Comparison of ENCODE assay signal across 8 mouse cellular contexts in genomic region chr4:150373111-150374109, GRCm38 (mm10).
A peak's percentile ranks its signal among the peaks of the same experiment; 100 is the strongest.
DNase-seq lines count a peak whose midpoint lies in the region; ATAC-seq and TF ChIP-seq lines count a peak whose summit lies in the region.

No protein-coding gene starts in this region.

- TF ChIP-seq POLR2A in brain, embryonic 14.5 days (IDR thresholded peaks at IDR 0.05; ENCODE audit: borderline replicate concordance, extremely low read depth, insufficient read depth, insufficient read length, poor library complexity, severe bottlenecking): no peak

- H3K4me1 ChIP-seq in forebrain, postnatal 0 days (ENCODE audit: insufficient read depth): peaks cover 22% of the 10 kb centered on the region
- H3K4me1 ChIP-seq in hindbrain, embryonic 12.5 days: peaks cover 68% of the 10 kb centered on the region
- peaks cover 65% of the 10 kb centered on the region for H3K4me1 ChIP-seq in neural tube, embryonic 14.5 days (ENCODE audit: control insufficient read depth, insufficient read depth, low read length)

- peak overlapping the region; percentile 53 for H3K4me3 ChIP-seq in forebrain, postnatal 0 days (ENCODE audit: low read depth, low read length)
- peak overlapping the region; percentile 49 for H3K4me3 ChIP-seq in hindbrain, embryonic 12.5 days
- peak overlapping the region; percentile 54 for H3K4me3 ChIP-seq in neural tube, embryonic 14.5 days (ENCODE audit: low read depth, low read length)

- peak overlapping the region; percentile 98 for H3K4me2 ChIP-seq in forebrain, postnatal 0 days (ENCODE audit: low read depth)
- H3K4me2 ChIP-seq in hindbrain, embryonic 12.5 days (replicated peaks): peak overlapping the region; percentile 80
- H3K4me2 ChIP-seq in neural tube, embryonic 14.5 days (ENCODE audit: low read depth, low read length): peak overlapping the region; percentile 97

- no peaks in the 10 kb centered on the region for H3K9me3 ChIP-seq in forebrain, postnatal 0 days (ENCODE audit: low read length)
- no peaks in the 10 kb centered on the region for H3K9me3 ChIP-seq in hindbrain, embryonic 12.5 days (replicated peaks)
- no peaks in the 10 kb centered on the region for H3K9me3 ChIP-seq in neural tube, embryonic 14.5 days (ENCODE audit: control insufficient read depth, low read length)

- WGBS in forebrain, postnatal 0 days: 4% methylated on average over 15 of the region's 15 CpGs
- 4% methylated on average over 15 of the region's 15 CpGs for WGBS in hindbrain, embryonic 12.5 days
- 2% methylated on average over 15 of the region's 15 CpGs for WGBS in neural tube, embryonic 14.5 days

- no peaks in the 10 kb centered on the region for H3K36me3 ChIP-seq in forebrain, postnatal 0 days (ENCODE audit: insufficient read depth)
- no peaks in the 10 kb centered on the region for H3K36me3 ChIP-seq in hindbrain, embryonic 12.5 days
- H3K36me3 ChIP-seq in neural tube, embryonic 14.5 days (ENCODE audit: control insufficient read depth, insufficient read depth, low read length): no peaks in the 10 kb centered on the region

- peak; percentile 48; the same call in 1 of the 2 replicates for ATAC-seq in forebrain, postnatal 0 days
- peak; percentile 53 for ATAC-seq in hindbrain, embryonic 12.5 days (ENCODE audit: low FRiP score)
- peak; percentile 73 for ATAC-seq in neural tube, embryonic 14.5 days (ENCODE audit: low read depth)

- DNase-seq in ovary, postnatal 10 days (ENCODE audit: low spot score): peak; percentile 10
- no peak for DNase-seq in ovary, adult 18-20 months (ENCODE audit: low spot score)
- peak; percentile 89 for DNase-seq in brain, embryonic 14.5 days (ENCODE audit: low read depth)
- DNase-seq in forebrain, postnatal 0 days: peak; percentile 56
- DNase-seq in lung, adult 18-20 months: peak; percentile 78 to 86
- DNase-seq in layer of hippocampus, adult 9-10 months (ENCODE audit: low spot score): no peak

- H3K9ac ChIP-seq in forebrain, postnatal 0 days: peak overlapping the region; percentile 38
- peak overlapping the region; percentile 33 for H3K9ac ChIP-seq in hindbrain, embryonic 12.5 days
- peak overlapping the region; percentile 82 for H3K9ac ChIP-seq in neural tube, embryonic 14.5 days (replicated peaks; ENCODE audit: low read depth, low read length)

- peak overlapping the region; percentile 70 for H3K27ac ChIP-seq in forebrain, postnatal 0 days (ENCODE audit: low read depth, low read length)
- peak overlapping the region; percentile 96 for H3K27ac ChIP-seq in hindbrain, embryonic 12.5 days
- peak overlapping the region; percentile 91 for H3K27ac ChIP-seq in neural tube, embryonic 14.5 days (ENCODE audit: low read depth, low read length)

- H3K27me3 ChIP-seq in forebrain, postnatal 0 days (ENCODE audit: insufficient read depth, low read length): no peaks in the 10 kb centered on the region
- no peaks in the 10 kb centered on the region for H3K27me3 ChIP-seq in hindbrain, embryonic 12.5 days
- H3K27me3 ChIP-seq in neural tube, embryonic 14.5 days (ENCODE audit: control insufficient read depth, insufficient read depth, low read length): no peaks in the 10 kb centered on the region

- no peak for TF ChIP-seq CTCF in brain, embryonic 14.5 days (IDR thresholded peaks at IDR 0.05; ENCODE audit: borderline replicate concordance, extremely low read depth, insufficient read depth, insufficient read length)
- no peak for TF ChIP-seq CTCF in forebrain, postnatal 0 days (IDR thresholded peaks at IDR 0.05; ENCODE audit: low read depth)

Comparison
In these comparisons a context has a peak if more than half of its experiments do, and no peak if none do; other contexts are left out.
1. DNase-seq: peak in ovary, postnatal 10 days (single experiment), brain, embryonic 14.5 days (single experiment), forebrain, postnatal 0 days (single experiment) and lung, adult 18-20 months (2 of 2); none in ovary, adult 18-20 months (single experiment) and layer of hippocampus, adult 9-10 months (single experiment).
2. Peak in every context shown above with its lines, with median percentiles within 50 percentile points of each other: ATAC-seq, H3K27ac ChIP-seq, H3K4me2 ChIP-seq, H3K4me3 ChIP-seq and H3K9ac ChIP-seq.